Mouse (Mus musculus): ENCODE data around the gene Cetn4. TPM values are rescaled to one million over a fixed set of nuclear protein-coding genes. Genes with fewer than 3 reads are reported as not detected.

The Cetn4 gene
- total and polyA plus RNA-seq, 3 experiments, result 0.89 to 2.2 (median 1.4) TPM

DNA sequence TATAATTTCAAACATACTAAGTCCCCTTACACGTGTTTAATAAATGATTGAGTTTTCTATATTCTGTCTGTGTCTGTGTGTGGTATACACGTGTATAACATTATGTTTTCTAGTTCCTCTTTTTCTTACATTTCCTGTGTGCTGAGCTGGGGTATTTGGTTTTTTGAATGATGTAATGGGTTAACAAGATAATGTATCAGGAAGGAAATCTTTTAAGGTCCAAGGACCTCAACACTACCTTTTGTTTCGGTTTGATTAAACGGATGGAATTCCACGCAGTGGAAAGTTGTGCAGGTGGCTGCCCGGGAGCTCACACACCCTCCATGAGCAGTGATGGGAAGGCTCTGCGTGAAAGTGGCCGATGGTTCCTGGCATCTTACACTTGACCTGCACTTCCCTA, 31.6 kb downstream of the Cetn4 start (continued):
- peak; percentile 64 for TF ChIP-seq ETS1 (conservative IDR thresholded peaks at IDR 0.05; ENCODE audit: low read depth, low read length)
- TF ChIP-seq EP300 (IDR thresholded peaks at IDR 0.05; ENCODE audit: low read length), result peak; percentile 82
- TF ChIP-seq MAZ (IDR thresholded peaks at IDR 0.05; ENCODE audit: low read depth, low read length), result no peak
- TF ChIP-seq NRF1 (IDR thresholded peaks at IDR 0.05; ENCODE audit: low read depth, low read length), result no peak
- TF ChIP-seq TCF12 (IDR thresholded peaks at IDR 0.05; ENCODE audit: low read depth, low read length), result 0 out of 2 replicates have a peak, but pooled peaks have one; percentile 35
- TF ChIP-seq PAX5 (IDR thresholded peaks at IDR 0.05; ENCODE audit: low read length), result no peak
- TF ChIP-seq SMC3 (IDR thresholded peaks at IDR 0.05; ENCODE audit: low read depth, low read length), result no peak

GRCm38 (mm10) chr3:37280221-37280620, 32.3 kb downstream of the Cetn4 start:
- Histone ChIP-seq H3K27me3 (replicated peaks) (no peaks in the 10 kb centered on the region), H3K4me2 (ENCODE audit: insufficient read depth, low read depth, poor library complexity, severe bottlenecking) (no peak overlapping the region), H3K9me3 (replicated peaks; ENCODE audit: low read length) (no peaks in the 10 kb centered on the region), H3K4me1 (ENCODE audit: control insufficient read depth in 1 of 2, insufficient read depth in 2 of 2) (peaks cover 9 to 29% of the 10 kb centered on the region in 2 experiments), H3K9ac (ENCODE audit: insufficient read depth, low read depth) (no peak overlapping the region), H3K4me3 (replicated peaks in 1 of 3; ENCODE audit: low read depth in 2 of 3, low read length in 2 of 3, poor library complexity in 1 of 3) (no peak overlapping the region), H3K36me3 (replicated peaks in 1 of 2; ENCODE audit: control insufficient read depth in 1 of 2, insufficient read depth in 1 of 2, low read length in 1 of 2) (no peaks in the 10 kb centered on the region), H3K27ac (ENCODE audit: insufficient read depth, low read depth) (no peak overlapping the region), H3K79me2 (replicated peaks; ENCODE audit: control insufficient read depth, extremely low read depth, insufficient read depth, poor library complexity, severe bottlenecking) (no peaks in the 10 kb centered on the region)
- dilution Hi-C loops (cut with MboI; ENCODE audit: extremely low pct_ligation_motif_present, extremely low pct_unique_long_range_greater_than_20kb, low sequenced_read_pairs) (no loop called here), in situ Hi-C loops (cut with MboI; ENCODE audit: low pct_ligation_motif_present, low pct_unique_long_range_greater_than_20kb, low sequenced_read_pairs) (no loop called here)
- DNase-seq (ENCODE audit: extremely low read depth), result no peak
- TF ChIP-seq EP300 (IDR thresholded peaks at IDR 0.05; ENCODE audit: low read length) (no peak), RCOR1 (conservative IDR thresholded peaks at IDR 0.05; ENCODE audit: low read depth, low read length) (no peak), USF2 (conservative IDR thresholded peaks at IDR 0.05; ENCODE audit: low read depth, low read length) (no peak), HCFC1 (IDR thresholded peaks at IDR 0.05; ENCODE audit: low read depth, low read length) (no peak), MAX (IDR thresholded peaks at IDR 0.05; ENCODE audit: low read length) (no peak), KAT2A (IDR thresholded peaks at IDR 0.05; ENCODE audit: insufficient replicate concordance, low read length) (no peak), SIN3A (IDR thresholded peaks at IDR 0.05; ENCODE audit: low read length) (no peak), IRF4 (IDR thresholded peaks at IDR 0.05; ENCODE audit: low read depth, low read length) (no peak), GABPA (IDR thresholded peaks at IDR 0.05; ENCODE audit: insufficient replicate concordance, low read depth, low read length) (no peak)

GRCm38 (mm10) chr3:37274661-37275060, 37.8 kb downstream of the Cetn4 start:
- H3K9me3 ChIP-seq (replicated peaks; ENCODE audit: low read length), result no peaks in the 10 kb centered on the region
- no peaks in the 10 kb centered on the region for H3K27me3 ChIP-seq (replicated peaks)
- no peaks in the 10 kb centered on the region for H3K36me3 ChIP-seq (replicated peaks in 1 of 2; ENCODE audit: control insufficient read depth in 1 of 2, insufficient read depth in 1 of 2, low read length in 1 of 2)
- H3K4me1 ChIP-seq (ENCODE audit: control insufficient read depth in 1 of 2, insufficient read depth in 2 of 2), result peaks cover 0 to 8% of the 10 kb centered on the region in 2 experiments; a peak in 2 of 4 replicates
- H3K9ac ChIP-seq (ENCODE audit: insufficient read depth, low read depth), result no peak overlapping the region
- in situ Hi-C loops (cut with MboI; ENCODE audit: low pct_ligation_motif_present, low pct_unique_long_range_greater_than_20kb, low sequenced_read_pairs) (no loop called here), dilution Hi-C loops (cut with MboI; ENCODE audit: extremely low pct_ligation_motif_present, extremely low pct_unique_long_range_greater_than_20kb, low sequenced_read_pairs) (no loop called here)
- H3K27ac ChIP-seq (ENCODE audit: insufficient read depth, low read depth), result no peak overlapping the region
- no peak overlapping the region for H3K4me3 ChIP-seq (replicated peaks in 1 of 3; ENCODE audit: low read depth in 2 of 3, low read length in 2 of 3, poor library complexity in 1 of 3)
- TF ChIP-seq PAX5 (IDR thresholded peaks at IDR 0.05; ENCODE audit: low read length) (no peak), MAFK (IDR thresholded peaks at IDR 0.05; ENCODE audit: insufficient replicate concordance, low read length) (no peak), USF1 (IDR thresholded peaks at IDR 0.05; ENCODE audit: low read depth, low read length) (no peak), NRF1 (IDR thresholded peaks at IDR 0.05; ENCODE audit: low read depth, low read length) (no peak), NELFE (IDR thresholded peaks at IDR 0.05; ENCODE audit: low read depth, low read length) (no peak), CHD1 (IDR thresholded peaks at IDR 0.05; ENCODE audit: low read depth, low read length) (no peak), TCF12 (IDR thresholded peaks at IDR 0.05; ENCODE audit: low read depth, low read length) (no peak), ZC3H11A (IDR thresholded peaks at IDR 0.05; ENCODE audit: low read depth, low read length) (no peak), JUND (conservative IDR thresholded peaks at IDR 0.05; ENCODE audit: low read depth, low read length) (no peak), SIN3A (IDR thresholded peaks at IDR 0.05; ENCODE audit: low read length) (no peak)
- H3K79me2 ChIP-seq (replicated peaks; ENCODE audit: control insufficient read depth, extremely low read depth, insufficient read depth, poor library complexity, severe bottlenecking), result no peaks in the 10 kb centered on the region
- no peak overlapping the region for H3K4me2 ChIP-seq (ENCODE audit: insufficient read depth, low read depth, poor library complexity, severe bottlenecking)
- no peak for DNase-seq (ENCODE audit: extremely low read depth)
